Mouse (Mus musculus): ENCODE measurements at regions not wholly inside any gene's neighbourhood (a gene's known extent, or its start where the extent isn't known, plus 50 kb on each side); places are given as distances from the start of the nearest gene placed in this dataset.

- no peak for DNase-seq (ENCODE audit: low spot score)
- Histone ChIP-seq H3K27me3 (ENCODE audit: low read depth, poor library complexity, severe bottlenecking) (no peaks in the 10 kb centered on the region), H3K36me3 (no peaks in the 10 kb centered on the region), H3K9me3 (replicated peaks) (no peaks in the 10 kb centered on the region), H3K4me3 (no peak overlapping the region), H3K27ac (replicated peaks) (no peak overlapping the region), H3K4me1 (no peaks in the 10 kb centered on the region)
- WGBS = 92% methylated on average over 7 of the region's 7 CpGs
These were observed 226.6 kb downstream of the Rpl36a-ps1 start for GRCm38 (mm10) chr14:98767481-98767880.

- H3K27ac ChIP-seq (replicated peaks) = no peak overlapping the region
- H3K9me3 ChIP-seq (replicated peaks) = no peaks in the 10 kb centered on the region
- DNase-seq (ENCODE audit: low spot score) = no peak
- H3K36me3 ChIP-seq = no peaks in the 10 kb centered on the region
- no peaks in the 10 kb centered on the region for H3K27me3 ChIP-seq (ENCODE audit: low read depth, poor library complexity, severe bottlenecking)
- H3K4me1 ChIP-seq = no peaks in the 10 kb centered on the region
- H3K4me3 ChIP-seq = no peak overlapping the region
These were observed 228.8 kb downstream of the Rpl36a-ps1 start for GRCm38 (mm10) chr14:98765358-98765757.

GRCm38 (mm10) chr14:98750766-98751165, 243.4 kb downstream of the Rpl36a-ps1 start:
- Histone ChIP-seq H3K27me3 (ENCODE audit: low read depth, poor library complexity, severe bottlenecking) (no peaks in the 10 kb centered on the region), H3K4me3 (no peak overlapping the region), H3K36me3 (no peaks in the 10 kb centered on the region), H3K9me3 (replicated peaks) (no peaks in the 10 kb centered on the region; the same call in 1 of the 2 replicates), H3K4me1 (no peaks in the 10 kb centered on the region), H3K27ac (replicated peaks) (no peak overlapping the region)
- WGBS = 91% methylated on average over 6 of the region's 6 CpGs
- DNase-seq (ENCODE audit: low spot score) = no peak

GRCm38 (mm10) chr14:98749086-98750027, 244.8 kb downstream of the Rpl36a-ps1 start:
- H3K36me3 ChIP-seq = no peaks in the 10 kb centered on the region
- WGBS = 93% methylated on average over 14 of the region's 14 CpGs
- H3K27ac ChIP-seq (replicated peaks) = no peak overlapping the region
- no peaks in the 10 kb centered on the region for H3K4me1 ChIP-seq
- DNase-seq (ENCODE audit: low spot score) = no peak
- H3K27me3 ChIP-seq (ENCODE audit: low read depth, poor library complexity, severe bottlenecking) = no peaks in the 10 kb centered on the region
- H3K9me3 ChIP-seq (replicated peaks) = no peaks in the 10 kb centered on the region; the same call in 1 of the 2 replicates
- H3K4me3 ChIP-seq = no peak overlapping the region

- Histone ChIP-seq H3K27ac (replicated peaks) (no peak overlapping the region), H3K27me3 (ENCODE audit: low read depth, poor library complexity, severe bottlenecking) (no peaks in the 10 kb centered on the region), H3K4me1 (no peaks in the 10 kb centered on the region), H3K4me3 (no peak overlapping the region), H3K36me3 (no peaks in the 10 kb centered on the region), H3K9me3 (replicated peaks) (no peaks in the 10 kb centered on the region)
- no peak for DNase-seq (ENCODE audit: low spot score)
- WGBS = 94% methylated on average over 16 of the region's 16 CpGs
These were observed 246.9 kb downstream of the Rpl36a-ps1 start for GRCm38 (mm10) chr14:98747159-98747775.

- H3K4me1 ChIP-seq = no peaks in the 10 kb centered on the region
- H3K9me3 ChIP-seq (replicated peaks) = no peaks in the 10 kb centered on the region
- no peaks in the 10 kb centered on the region for H3K27me3 ChIP-seq (ENCODE audit: low read depth, poor library complexity, severe bottlenecking)
- no peaks in the 10 kb centered on the region for H3K36me3 ChIP-seq
- 95% methylated on average over 3 of the region's 3 CpGs for WGBS
- H3K27ac ChIP-seq (replicated peaks) = no peak overlapping the region
- no peak for DNase-seq (ENCODE audit: low spot score)
- no peak overlapping the region for H3K4me3 ChIP-seq
These were observed 263.7 kb downstream of the Rpl36a-ps1 start for GRCm38 (mm10) chr14:98730375-98730774.

- no peak overlapping the region for H3K4me3 ChIP-seq
- no peak for DNase-seq (ENCODE audit: low spot score)
- no peak overlapping the region for H3K27ac ChIP-seq (replicated peaks)
- no peaks in the 10 kb centered on the region for H3K27me3 ChIP-seq (ENCODE audit: low read depth, poor library complexity, severe bottlenecking)
- no peaks in the 10 kb centered on the region for H3K36me3 ChIP-seq
- H3K4me1 ChIP-seq = no peaks in the 10 kb centered on the region
- H3K9me3 ChIP-seq (replicated peaks) = no peaks in the 10 kb centered on the region
- WGBS = 84% methylated on average over 2 of the region's 2 CpGs
These were observed 265.3 kb downstream of the Rpl36a-ps1 start for GRCm38 (mm10) chr14:98728863-98729262.

GRCm38 (mm10) chr14:98722481-98722880, 271.6 kb downstream of the Rpl36a-ps1 start:
- Histone ChIP-seq H3K9me3 (replicated peaks) (no peaks in the 10 kb centered on the region), H3K4me3 (no peak overlapping the region), H3K27me3 (ENCODE audit: low read depth, poor library complexity, severe bottlenecking) (no peaks in the 10 kb centered on the region), H3K36me3 (no peaks in the 10 kb centered on the region), H3K4me1 (no peaks in the 10 kb centered on the region), H3K27ac (replicated peaks) (no peak overlapping the region)
- WGBS = 88% methylated on average over 9 of the region's 9 CpGs
- no peak for DNase-seq (ENCODE audit: low spot score)

- no peaks in the 10 kb centered on the region for H3K36me3 ChIP-seq
- H3K27me3 ChIP-seq (ENCODE audit: low read depth, poor library complexity, severe bottlenecking) = no peaks in the 10 kb centered on the region
- WGBS = 93% methylated on average over 2 of the region's 2 CpGs
- H3K27ac ChIP-seq (replicated peaks) = no peak overlapping the region
- H3K4me1 ChIP-seq = no peaks in the 10 kb centered on the region
- H3K9me3 ChIP-seq (replicated peaks) = no peaks in the 10 kb centered on the region
- no peak for DNase-seq (ENCODE audit: low spot score)
- no peak overlapping the region for H3K4me3 ChIP-seq
These were observed 273.1 kb downstream of the Rpl36a-ps1 start for GRCm38 (mm10) chr14:98721033-98721432.

- Histone ChIP-seq H3K27me3 (ENCODE audit: low read depth, poor library complexity, severe bottlenecking) (peaks cover 42% of the 10 kb centered on the region), H3K4me1 (peaks cover 24% of the 10 kb centered on the region), H3K27ac (replicated peaks) (no peak overlapping the region), H3K4me3 (no peak overlapping the region), H3K36me3 (no peaks in the 10 kb centered on the region), H3K9me3 (replicated peaks) (no peaks in the 10 kb centered on the region)
- WGBS = 55% methylated on average over 2 of the region's 2 CpGs
- no peak for DNase-seq (ENCODE audit: low spot score)
These were observed 286.1 kb downstream of the Rpl36a-ps1 start for GRCm38 (mm10) chr14:98708045-98708444.

GRCm38 (mm10) chr14:98707574-98707973, 286.5 kb downstream of the Rpl36a-ps1 start:
- Histone ChIP-seq H3K36me3 (no peaks in the 10 kb centered on the region), H3K27me3 (ENCODE audit: low read depth, poor library complexity, severe bottlenecking) (peaks cover 44% of the 10 kb centered on the region), H3K4me1 (peaks cover 24% of the 10 kb centered on the region), H3K27ac (replicated peaks) (no peak overlapping the region), H3K4me3 (no peak overlapping the region), H3K9me3 (replicated peaks) (no peaks in the 10 kb centered on the region)
- 80% methylated on average over 4 of the region's 4 CpGs for WGBS
- no peak for DNase-seq (ENCODE audit: low spot score)

GRCm38 (mm10) chr14:98703289-98703688, 290.8 kb downstream of the Rpl36a-ps1 start:
- no peak for DNase-seq (ENCODE audit: low spot score)
- no peak overlapping the region for H3K27ac ChIP-seq (replicated peaks)
- 89% methylated on average over 6 of the region's 6 CpGs for WGBS
- H3K36me3 ChIP-seq = no peaks in the 10 kb centered on the region
- peaks cover 17% of the 10 kb centered on the region for H3K4me1 ChIP-seq
- H3K9me3 ChIP-seq (replicated peaks) = no peaks in the 10 kb centered on the region
- H3K27me3 ChIP-seq (ENCODE audit: low read depth, poor library complexity, severe bottlenecking) = peaks cover 32% of the 10 kb centered on the region
- no peak overlapping the region for H3K4me3 ChIP-seq

GRCm38 (mm10) chr14:98656533-98656932, 337.6 kb downstream of the Rpl36a-ps1 start:
- Histone ChIP-seq H3K4me1 (no peaks in the 10 kb centered on the region), H3K27me3 (ENCODE audit: low read depth, poor library complexity, severe bottlenecking) (no peaks in the 10 kb centered on the region), H3K36me3 (no peaks in the 10 kb centered on the region), H3K4me3 (no peak overlapping the region), H3K27ac (replicated peaks) (no peak overlapping the region), H3K9me3 (replicated peaks) (no peaks in the 10 kb centered on the region)
- DNase-seq (ENCODE audit: low spot score) = no peak
- WGBS = 68% methylated on average over 4 of the region's 4 CpGs
